In genomic region chr11:103359122-103359521, GRCm38 (mm10) we compare ENCODE assay signal across 7 mouse cellular contexts. TPM values are rescaled to one million over a fixed set of nuclear protein-coding genes. Genes with fewer than 3 reads are reported as not detected.
DNase-seq lines count a peak whose midpoint lies in the region; ATAC-seq and TF ChIP-seq lines count a peak whose summit lies in the region.

No protein-coding gene starts in this region.

- no peak overlapping the region for H3K9ac ChIP-seq in intestine, embryonic 14.5 days (ENCODE audit: low read length)
- H3K9ac ChIP-seq in limb, embryonic 11.5 days (ENCODE audit: low read length), result no peak overlapping the region
- no peak overlapping the region for H3K9ac ChIP-seq in midbrain, embryonic 12.5 days (replicated peaks)

- ATAC-seq in activated CD4-positive, CD25-positive, alpha-beta regulatory T cell, adult 4 months, result peak; percentile 51
- no peak for ATAC-seq in intestine, embryonic 14.5 days (replicated peaks; ENCODE audit: low FRiP score, low TSS enrichment, low read depth)
- ATAC-seq in limb, embryonic 11.5 days (ENCODE audit: insufficient number of reproducible peaks, low FRiP score, low TSS enrichment, low read depth), result no peak
- ATAC-seq in midbrain, embryonic 12.5 days (ENCODE audit: low FRiP score, low read depth), result 0 out of 2 replicates have a peak, but pooled peaks have one; percentile 24

- H3K9me3 ChIP-seq in intestine, embryonic 14.5 days (ENCODE audit: control insufficient read depth, low read length), result no peaks in the 10 kb centered on the region
- no peaks in the 10 kb centered on the region for H3K9me3 ChIP-seq in limb, embryonic 11.5 days (ENCODE audit: control insufficient read depth, low read length)
- H3K9me3 ChIP-seq in midbrain, embryonic 12.5 days, result no peaks in the 10 kb centered on the region

- TF ChIP-seq POLR2A in spleen, adult 2 months (IDR thresholded peaks at IDR 0.05; ENCODE audit: low read depth, low read length), result no peak

- H3K4me1 ChIP-seq in intestine, embryonic 14.5 days (replicated peaks; ENCODE audit: control insufficient read depth, insufficient read depth, low read length), result peaks cover 17% of the 10 kb centered on the region
- peaks cover 16% of the 10 kb centered on the region for H3K4me1 ChIP-seq in limb, embryonic 11.5 days (ENCODE audit: control insufficient read depth, insufficient read depth, low read length)
- H3K4me1 ChIP-seq in midbrain, embryonic 12.5 days, result peaks cover 40% of the 10 kb centered on the region
- H3K4me1 ChIP-seq in spleen, adult 2 months (ENCODE audit: control insufficient read depth, insufficient read depth, insufficient read length), result peaks cover 34% of the 10 kb centered on the region

- H3K27me3 ChIP-seq in intestine, embryonic 14.5 days (replicated peaks; ENCODE audit: control insufficient read depth, insufficient read depth, low read length), result peaks cover 52% of the 10 kb centered on the region
- peaks cover 72% of the 10 kb centered on the region for H3K27me3 ChIP-seq in limb, embryonic 11.5 days (ENCODE audit: control insufficient read depth, insufficient read depth, low read length)
- peaks cover 92% of the 10 kb centered on the region for H3K27me3 ChIP-seq in midbrain, embryonic 12.5 days
- peaks cover 2% of the 10 kb centered on the region; the same call in 1 of the 2 replicates for H3K27me3 ChIP-seq in spleen, adult 2 months (ENCODE audit: control insufficient read depth, insufficient read depth, low read length)

- H3K36me3 ChIP-seq in intestine, embryonic 14.5 days (ENCODE audit: control insufficient read depth, insufficient read depth, low read length), result no peaks in the 10 kb centered on the region
- H3K36me3 ChIP-seq in limb, embryonic 11.5 days (ENCODE audit: control insufficient read depth, insufficient read depth, low read length), result no peaks in the 10 kb centered on the region
- no peaks in the 10 kb centered on the region for H3K36me3 ChIP-seq in midbrain, embryonic 12.5 days
- H3K36me3 ChIP-seq in spleen, adult 2 months (ENCODE audit: control insufficient read depth, insufficient read depth, low read length), result no peaks in the 10 kb centered on the region

- H3K4me3 ChIP-seq in intestine, embryonic 14.5 days (ENCODE audit: low read depth, low read length), result no peak overlapping the region
- no peak overlapping the region for H3K4me3 ChIP-seq in limb, embryonic 11.5 days (ENCODE audit: low read depth, low read length)
- peak overlapping the region; percentile 5; the same call in 1 of the 2 replicates for H3K4me3 ChIP-seq in midbrain, embryonic 12.5 days
- H3K4me3 ChIP-seq in spleen, adult 2 months (ENCODE audit: extremely low read depth, insufficient read depth, insufficient read length), result no peak overlapping the region

- peak; percentile 48 to 70 for DNase-seq in cerebellum, postnatal 4 days (ENCODE audit: low spot score in 2 of 2)
- peak; percentile 58 to 73 for DNase-seq in gastrocnemius, postnatal 36 days
- peak; percentile 82 for DNase-seq in intestine, embryonic 14.5 days (ENCODE audit: low spot score)
- peak; percentile 84 for DNase-seq in limb, embryonic 11.5 days (ENCODE audit: low spot score)
- DNase-seq in spleen, adult 2 months (ENCODE audit: low read depth in 1 of 2, low spot score in 2 of 2), result peak; percentile 61 to 78

- intact Hi-C loops in gastrocnemius, postnatal 36 days (cut with DNase I), result no loop called here

- TF ChIP-seq CTCF in spleen, adult 2 months (IDR thresholded peaks at IDR 0.05; ENCODE audit: extremely low read depth, insufficient read depth, insufficient read length, insufficient replicate concordance), result peak; percentile 91

- no peak overlapping the region for H3K27ac ChIP-seq in intestine, embryonic 14.5 days (ENCODE audit: low read depth)
- no peak overlapping the region for H3K27ac ChIP-seq in limb, embryonic 11.5 days (replicated peaks; ENCODE audit: low read depth, low read length)
- no peak overlapping the region for H3K27ac ChIP-seq in midbrain, embryonic 12.5 days (replicated peaks)
- 0 out of 2 replicates have a peak overlapping the region, but pooled peaks have one; percentile 1 for H3K27ac ChIP-seq in spleen, adult 2 months (ENCODE audit: insufficient read depth, low read length)

- H3K4me2 ChIP-seq in intestine, embryonic 14.5 days (ENCODE audit: low read length), result peak overlapping the region; percentile 24; the same call in 1 of the 2 replicates
- H3K4me2 ChIP-seq in limb, embryonic 11.5 days (ENCODE audit: low read depth, severe bottlenecking), result 0 out of 2 replicates have a peak overlapping the region, but pooled peaks have one; percentile 17
- peak overlapping the region; percentile 37 for H3K4me2 ChIP-seq in midbrain, embryonic 12.5 days (replicated peaks)

- 2% methylated on average over 22 of the region's 22 CpGs for WGBS in intestine, embryonic 14.5 days
- 2% methylated on average over 22 of the region's 22 CpGs for WGBS in limb, embryonic 11.5 days
- under 1% methylated on average over 22 of the region's 22 CpGs for WGBS in midbrain, embryonic 12.5 days
- WGBS in spleen, adult 2 months, result 13% methylated on average over 22 of the region's 22 CpGs

RNA-seq across cellular contexts. Expression of gene Arhgap27, which starts 4.4 kb away (rescaled TPM):
- 10 to 100 TPM; 25.5 to 33.2 TPM for polyA plus RNA-seq in activated CD4-positive, CD25-positive, alpha-beta regulatory T cell, adult 4 months (2017; shearing (Covaris generic))
- 1 to 10 TPM; 4.6 to 4.8 TPM for total RNA-seq in gastrocnemius, postnatal 36 days (2021)
- polyA plus RNA-seq in intestine, embryonic 14.5 days (2014; fragmentation: Nextera tagmentation; extraction: Ambion mirVana), result 23.8 and 24.8 TPM in 2 replicates
- polyA plus RNA-seq in limb, embryonic 11.5 days (2014; fragmentation: Nextera tagmentation; extraction: Ambion mirVana), result 4.7 TPM in 2 replicates
- polyA plus RNA-seq in midbrain, embryonic 12.5 days (2016; fragmentation: Nextera tagmentation; extraction: Ambion mirVana), result 4.3 and 4.4 TPM in 2 replicates
- 90.0 and 101 TPM in 2 replicates for polyA plus RNA-seq in spleen, adult 2 months (2012; rRNA removed)

RNA-seq across cellular contexts. Expression of gene Plekhm1, which starts 53.4 kb away (rescaled TPM):
- 1 to 10 TPM; 7.0 to 9.3 TPM for polyA plus RNA-seq in activated CD4-positive, CD25-positive, alpha-beta regulatory T cell, adult 4 months (2017; shearing (Covaris generic))
- total RNA-seq in gastrocnemius, postnatal 36 days (2021), result 10 to 100 TPM; 10.6 to 11.8 TPM
- polyA plus RNA-seq in intestine, embryonic 14.5 days (2014; fragmentation: Nextera tagmentation; extraction: Ambion mirVana), result 7.2 and 8.5 TPM in 2 replicates
- polyA plus RNA-seq in limb, embryonic 11.5 days (2014; fragmentation: Nextera tagmentation; extraction: Ambion mirVana), result 7.9 and 8.9 TPM in 2 replicates
- 12.1 and 12.7 TPM in 2 replicates for polyA plus RNA-seq in midbrain, embryonic 12.5 days (2016; fragmentation: Nextera tagmentation; extraction: Ambion mirVana)
- 26.8 and 27.5 TPM in 2 replicates for polyA plus RNA-seq in spleen, adult 2 months (2012; rRNA removed)

Comparison
In these comparisons a context has a peak if more than half of its experiments do, and no peak if none do; other contexts are left out.
1. ATAC-seq: peak in activated CD4-positive, CD25-positive, alpha-beta regulatory T cell, adult 4 months (single experiment) and midbrain, embryonic 12.5 days (single experiment); none in intestine, embryonic 14.5 days (single experiment) and limb, embryonic 11.5 days (single experiment).
2. Peak in every context shown above with its lines, with median percentiles within 50 percentile points of each other: DNase-seq and H3K4me2 ChIP-seq.